Mouse (Mus musculus) liver, embryonic 15.5 days (tissue): ENCODE results near the gene Pzp. TPM values are rescaled to one million over a fixed set of nuclear protein-coding genes. Genes with fewer than 3 reads are reported as not detected.
A peak's percentile ranks its signal among the peaks of the same experiment; 100 is the strongest.

ENCODE experiments used
- ATAC-seq: fragments of 200-750 bp; cut with Nextera tagmentation; 2 replicates; pipeline ENCODE4 v1.8.0; 2017; ENCODE audit warnings: moderate number of reproducible peaks, mild to moderate bottlenecking, moderate library complexity; ENCODE audit not compliant: insufficient read depth
- H3K27ac ChIP-seq: fragments of 300-500 bp; sonication (generic); replicated peaks from 2 replicates; pipeline ENCODE4 v1.5.1; 2015; ENCODE audit warnings: mild to moderate bottlenecking, inconsistent platforms
- H3K27me3 ChIP-seq: fragments of 300-500 bp; sonication (generic); 2 replicates; pipeline ENCODE4 v1.6.1; 2015; ENCODE audit warnings: mild to moderate bottlenecking, inconsistent platforms
- H3K36me3 ChIP-seq: fragments of 300-500 bp; sonication (generic); replicated peaks from 2 replicates; pipeline ENCODE4 v1.6.1; 2015; ENCODE audit warnings: moderate library complexity, mild to moderate bottlenecking, inconsistent platforms
- H3K4me1 ChIP-seq: fragments of 300-500 bp; sonication (generic); replicated peaks from 2 replicates; pipeline ENCODE4 v1.6.1; 2015; ENCODE audit warnings: inconsistent platforms
- H3K4me2 ChIP-seq: fragments of 300-500 bp; sonication (generic); 2 replicates; pipeline ENCODE4 v1.6.1; 2015; ENCODE audit warnings: moderate library complexity, mild to moderate bottlenecking, inconsistent platforms
- H3K4me3 ChIP-seq: fragments of 300-500 bp; sonication (generic); replicated peaks from 2 replicates; pipeline ENCODE4 v1.5.1; 2015; ENCODE audit warnings: mild to moderate bottlenecking, inconsistent platforms
- H3K9ac ChIP-seq: fragments of 300-500 bp; sonication (generic); 2 replicates; pipeline ENCODE4 v1.6.1; 2015; ENCODE audit warnings: moderate library complexity, mild to moderate bottlenecking, inconsistent platforms
- H3K9me3 ChIP-seq: fragments of 300-500 bp; sonication (generic); replicated peaks from 2 replicates; pipeline ENCODE4 v1.6.1; 2016; ENCODE audit warnings: inconsistent platforms
- WGBS: fragments of 180-500 bp; shearing (Covaris S2); methylation state at CpG from one replicate; pipeline ENCODE4 v1.1.7; 2015; ENCODE audit warnings: mixed read lengths; ENCODE audit not compliant: insufficient replicate concordance; 5-methylcytosine and 5-hydroxymethylcytosine counted together
- polyA plus RNA-seq: library from polyadenylated mRNA; unstranded; fragments of >200 nt; fragmentation: Nextera tagmentation; extraction: Ambion mirVana; gene quantifications from 2 replicates; pipeline ENCODE4 v1.2.1, GENCODE M21; 2015

Pzp gene
- polyA plus RNA-seq, 1 experiment from 2014 or later = 339 TPM

DNA sequence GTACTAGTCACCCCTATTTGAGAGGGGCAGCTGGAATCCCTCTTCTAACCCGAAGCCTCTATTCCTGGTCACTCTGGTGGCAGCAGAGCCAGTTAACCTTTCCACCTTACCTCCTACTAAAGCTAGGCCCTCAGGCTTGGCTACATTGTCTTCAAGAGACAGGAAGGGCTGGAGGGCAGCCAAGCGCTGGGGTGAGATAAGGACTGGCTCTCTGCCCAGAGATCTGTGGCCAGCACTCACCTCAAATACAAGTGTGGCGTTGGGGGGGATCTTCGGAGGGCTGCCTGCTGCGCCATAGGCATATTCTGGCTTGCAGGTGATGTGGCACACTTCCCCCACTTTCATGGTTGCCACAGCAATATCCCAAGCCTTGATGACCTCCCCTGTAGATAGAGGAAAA is 91.0 kb downstream of the Pzp start:
- H3K4me2 ChIP-seq = 0 out of 2 replicates have a peak overlapping the region, but pooled peaks have one; percentile 8
- no peak overlapping the region for H3K9ac ChIP-seq
- no peaks in the 10 kb centered on the region for H3K9me3 ChIP-seq
- H3K36me3 ChIP-seq = peaks cover 61% of the 10 kb centered on the region
- no peak overlapping the region for H3K4me3 ChIP-seq
- 47% methylated on average over 5 of the region's 5 CpGs for WGBS
- peaks cover 52% of the 10 kb centered on the region for H3K4me1 ChIP-seq
- H3K27ac ChIP-seq = no peak overlapping the region
- ATAC-seq = no peak
- no peaks in the 10 kb centered on the region for H3K27me3 ChIP-seq

Other genes starting within 250 kb of the Pzp start
- gene Tead4, start 225.9 kb downstream of the Pzp start, polyA plus RNA-seq = 0.55 and 0.56 TPM in 2 replicates
- 1.5 and 1.7 TPM in 2 replicates for gene Tulp3, start 170.9 kb downstream of the Pzp start, polyA plus RNA-seq
- 53.4 and 54.9 TPM in 2 replicates for gene Rhno1, start 163.8 kb downstream of the Pzp start, polyA plus RNA-seq
- gene Foxm1, start 163.8 kb downstream of the Pzp start, polyA plus RNA-seq = 15.8 and 16.5 TPM in 2 replicates
- 0.06 TPM in 1 of 2 replicates, not detected in the other for gene Tex52, start 151.3 kb downstream of the Pzp start, polyA plus RNA-seq
- gene Gm44596, start 151.2 kb downstream of the Pzp start, polyA plus RNA-seq = not detected in 2 replicates
- gene Nrip2, start 127.4 kb downstream of the Pzp start, polyA plus RNA-seq = 2.1 and 2.6 TPM in 2 replicates
- 12.1 and 13.9 TPM in 2 replicates for gene Itfg2, start 101.8 kb downstream of the Pzp start, polyA plus RNA-seq
- gene Fkbp4, start 88.0 kb downstream of the Pzp start, polyA plus RNA-seq = 188 and 192 TPM in 2 replicates
- 20.5 and 25.0 TPM in 2 replicates for gene A2ml1, start 54.9 kb upstream of the Pzp start, polyA plus RNA-seq
- 0.51 and 0.56 TPM in 2 replicates for gene Klrb1a, start 96.8 kb upstream of the Pzp start, polyA plus RNA-seq
- gene Clec2h, start 135.7 kb upstream of the Pzp start, polyA plus RNA-seq = 0.07 and 0.10 TPM in 2 replicates
- gene Klrb1, start 196.3 kb upstream of the Pzp start, polyA plus RNA-seq = not detected in 2 replicates